Mouse (Mus musculus): ENCODE measurements around the gene Lrrc51. TPM values are rescaled to one million over a fixed set of nuclear protein-coding genes. Genes with fewer than 3 reads are reported as not detected.

The Lrrc51 gene
- total and polyA plus RNA-seq, 3 experiments: 4.9 to 6.6 (median 5.6) TPM

DNA sequence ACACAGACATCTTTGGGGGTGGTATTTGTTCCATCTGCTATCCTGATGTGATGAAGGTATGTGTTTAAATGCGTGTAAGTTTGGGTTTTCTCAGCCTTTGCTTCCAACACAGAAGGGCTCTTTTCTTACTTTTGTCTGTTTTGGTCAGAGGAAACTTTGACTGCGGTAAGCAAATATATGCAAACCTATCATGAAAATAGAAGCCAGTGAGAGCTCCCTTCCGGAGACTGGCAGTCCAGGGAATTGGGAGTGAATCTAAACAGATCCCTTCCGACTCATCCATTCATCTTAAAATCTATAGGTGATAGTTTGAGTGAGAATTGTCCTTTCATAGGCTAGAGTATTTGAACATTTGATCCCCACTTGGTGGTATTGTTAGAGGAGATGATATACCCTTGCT lies 45.2 kb downstream of the Lrrc51 start:
- Histone ChIP-seq H3K4me1 (ENCODE audit: control insufficient read depth in 1 of 2, insufficient read depth in 2 of 2) (peaks cover 2 to 24% of the 10 kb centered on the region in 2 experiments; a peak in 3 of 4 replicates), H3K9me3 (replicated peaks; ENCODE audit: low read length) (no peaks in the 10 kb centered on the region), H3K4me3 (replicated peaks in 1 of 3; ENCODE audit: low read depth in 2 of 3, low read length in 2 of 3, poor library complexity in 1 of 3) (no peak overlapping the region), H3K27me3 (replicated peaks) (peaks cover 2% of the 10 kb centered on the region), H3K27ac (ENCODE audit: insufficient read depth, low read depth) (no peak overlapping the region), H3K9ac (ENCODE audit: insufficient read depth, low read depth) (no peak overlapping the region), H3K4me2 (ENCODE audit: insufficient read depth, low read depth, poor library complexity, severe bottlenecking) (peak overlapping the region; percentile 85), H3K79me2 (replicated peaks; ENCODE audit: control insufficient read depth, extremely low read depth, insufficient read depth, poor library complexity, severe bottlenecking) (no peaks in the 10 kb centered on the region), H3K36me3 (replicated peaks in 1 of 2; ENCODE audit: control insufficient read depth in 1 of 2, insufficient read depth in 1 of 2, low read length in 1 of 2) (no peaks in the 10 kb centered on the region)
- TF ChIP-seq CHD2 (IDR thresholded peaks at IDR 0.05; ENCODE audit: low read length) (no peak), ZKSCAN1 (IDR thresholded peaks at IDR 0.05; ENCODE audit: borderline replicate concordance, low read depth, low read length) (no peak), PAX5 (IDR thresholded peaks at IDR 0.05; ENCODE audit: low read length) (no peak), MEF2A (IDR thresholded peaks at IDR 0.05; ENCODE audit: borderline replicate concordance, low read depth, low read length) (peak; percentile 83), MAX (IDR thresholded peaks at IDR 0.05; ENCODE audit: low read length) (no peak), USF2 (conservative IDR thresholded peaks at IDR 0.05; ENCODE audit: low read depth, low read length) (no peak), TBP (conservative IDR thresholded peaks at IDR 0.05; ENCODE audit: low read depth, low read length) (0 out of 2 replicates have a peak, but pooled peaks have one; percentile 18), POLR2A (IDR thresholded peaks at IDR 0.05; ENCODE audit: low read depth, low read length) (no peak), GABPA (IDR thresholded peaks at IDR 0.05; ENCODE audit: insufficient replicate concordance, low read depth, low read length) (no peak), IRF4 (IDR thresholded peaks at IDR 0.05; ENCODE audit: low read depth, low read length) (peak; percentile 39; the same call in 1 of the 2 replicates), HCFC1 (IDR thresholded peaks at IDR 0.05; ENCODE audit: low read depth, low read length) (no peak), BHLHE40 (IDR thresholded peaks at IDR 0.05; ENCODE audit: low read depth, low read length) (no peak), MAZ (IDR thresholded peaks at IDR 0.05; ENCODE audit: low read depth, low read length) (no peak), CTCF (conservative IDR thresholded peaks at IDR 0.05 in 1 of 2, IDR thresholded peaks at IDR 0.05 in 1 of 2; ENCODE audit: low read depth in 2 of 2, low read length in 2 of 2) (no peak), TCF12 (IDR thresholded peaks at IDR 0.05; ENCODE audit: low read depth, low read length) (no peak), MXI1 (IDR thresholded peaks at IDR 0.05; ENCODE audit: low read depth, low read length) (no peak), MAFK (IDR thresholded peaks at IDR 0.05; ENCODE audit: insufficient replicate concordance, low read length) (no peak), NRF1 (IDR thresholded peaks at IDR 0.05; ENCODE audit: low read depth, low read length) (no peak), RCOR1 (conservative IDR thresholded peaks at IDR 0.05; ENCODE audit: low read depth, low read length) (no peak), ETS1 (conservative IDR thresholded peaks at IDR 0.05; ENCODE audit: low read depth, low read length) (peak; percentile 38; the same call in 1 of the 2 replicates), ELF1 (IDR thresholded peaks at IDR 0.05; ENCODE audit: low read depth, low read length) (no peak), ZC3H11A (IDR thresholded peaks at IDR 0.05; ENCODE audit: low read depth, low read length) (no peak), ZMIZ1 (IDR thresholded peaks at IDR 0.05; ENCODE audit: low read depth, low read length) (no peak), CHD1 (IDR thresholded peaks at IDR 0.05; ENCODE audit: low read depth, low read length) (no peak), EP300 (IDR thresholded peaks at IDR 0.05; ENCODE audit: low read length) (peak; percentile 63), SMC3 (IDR thresholded peaks at IDR 0.05; ENCODE audit: low read depth, low read length) (no peak), UBTF (IDR thresholded peaks at IDR 0.05; ENCODE audit: low read depth, low read length) (no peak), JUND (conservative IDR thresholded peaks at IDR 0.05; ENCODE audit: low read depth, low read length) (no peak), RAD21 (IDR thresholded peaks at IDR 0.05; ENCODE audit: low read depth, low read length) (no peak), USF1 (IDR thresholded peaks at IDR 0.05; ENCODE audit: low read depth, low read length) (no peak), SIN3A (IDR thresholded peaks at IDR 0.05; ENCODE audit: low read length) (no peak), ZNF384 (IDR thresholded peaks at IDR 0.05; ENCODE audit: low read depth, low read length) (no peak), KAT2A (IDR thresholded peaks at IDR 0.05; ENCODE audit: insufficient replicate concordance, low read length) (no peak), JUN (IDR thresholded peaks at IDR 0.05; ENCODE audit: insufficient read depth, low read depth, low read length) (no peak), MYC (IDR thresholded peaks at IDR 0.05; ENCODE audit: low read depth, low read length) (no peak), NELFE (IDR thresholded peaks at IDR 0.05; ENCODE audit: low read depth, low read length) (no peak), POLR2AphosphoS2 (IDR thresholded peaks at IDR 0.05; ENCODE audit: low read depth, low read length) (no peak)
- dilution Hi-C loops (cut with MboI; ENCODE audit: extremely low pct_ligation_motif_present, extremely low pct_unique_long_range_greater_than_20kb, low sequenced_read_pairs) (no loop called here), in situ Hi-C loops (cut with MboI; ENCODE audit: low pct_ligation_motif_present, low pct_unique_long_range_greater_than_20kb, low sequenced_read_pairs) (no loop called here)
- DNase-seq (ENCODE audit: extremely low read depth): peak; percentile 59

Measured in CH12.LX (cell line).